Mouse (Mus musculus) midbrain, embryonic 14.5 days (tissue): ENCODE results near the gene Camta1. TPM values are rescaled to one million over a fixed set of nuclear protein-coding genes. Genes with fewer than 3 reads are reported as not detected.

Experiments
- ATAC-seq: fragments of 200-750 bp; cut with Nextera tagmentation; 2 replicates; pipeline ENCODE4 v1.8.0; 2017; ENCODE audit warnings: moderate number of reproducible peaks, moderate library complexity; ENCODE audit not compliant: low FRiP score, low TSS enrichment
- DNase-seq: peaks from one replicate; pipeline ENCODE4 v3.0.0-alpha.2; 2015
- H3K27ac ChIP-seq: fragments of 300-500 bp; sonication (generic); replicated peaks from 2 replicates; pipeline ENCODE4 v1.5.1; 2014; ENCODE audit warnings: mild to moderate bottlenecking, low read depth, low read length, moderate library complexity
- H3K27me3 ChIP-seq: fragments of 300-500 bp; sonication (generic); 2 replicates; pipeline ENCODE4 v1.6.1; 2014; ENCODE audit warnings: low read length, control low read depth, mixed read lengths; ENCODE audit not compliant: control insufficient read depth, insufficient read depth
- H3K36me3 ChIP-seq: fragments of 300-500 bp; sonication (generic); 2 replicates; pipeline ENCODE4 v1.6.1; 2014; ENCODE audit warnings: low read length, control low read depth; ENCODE audit not compliant: control insufficient read depth, insufficient read depth
- H3K4me1 ChIP-seq: fragments of 300-500 bp; sonication (generic); 2 replicates; pipeline ENCODE4 v1.6.1; 2014; ENCODE audit warnings: mild to moderate bottlenecking, antibody characterized with exemption, low read length, control low read depth; ENCODE audit not compliant: control insufficient read depth, insufficient read depth
- H3K4me2 ChIP-seq: fragments of 300-500 bp; sonication (generic); 2 replicates; pipeline ENCODE4 v1.6.1; 2014; ENCODE audit warnings: mild to moderate bottlenecking, low read length, moderate library complexity
- H3K4me3 ChIP-seq: fragments of 300-500 bp; sonication (generic); replicated peaks from 2 replicates; pipeline ENCODE4 v1.5.1; 2014; ENCODE audit warnings: low read depth, low read length
- H3K9ac ChIP-seq: fragments of 300-500 bp; sonication (generic); replicated peaks from 2 replicates; pipeline ENCODE4 v1.6.1; 2014; ENCODE audit warnings: mild to moderate bottlenecking, low read length, moderate library complexity
- H3K9me3 ChIP-seq: fragments of 300-500 bp; sonication (generic); 2 replicates; pipeline ENCODE4 v1.6.1; 2016; ENCODE audit warnings: low read length, control low read depth, mixed read lengths; ENCODE audit not compliant: control insufficient read depth
- WGBS: fragments of 180-500 bp; shearing (Covaris S2); extraction: QIAGEN DNeasy Blood & Tissue Kit; methylation state at CpG from one replicate; pipeline ENCODE4 v1.1.7; 2014; 5-methylcytosine and 5-hydroxymethylcytosine counted together
- polyA plus RNA-seq: library from polyadenylated mRNA; unstranded; fragments of >200 nt; fragmentation: Nextera tagmentation; extraction: Ambion mirVana; gene quantifications from 2 replicates; pipeline ENCODE4 v1.2.1, GENCODE M21; 2014

The Camta1 gene
- polyA plus RNA-seq, 1 experiment from 2014 or later: 157 TPM

DNA sequence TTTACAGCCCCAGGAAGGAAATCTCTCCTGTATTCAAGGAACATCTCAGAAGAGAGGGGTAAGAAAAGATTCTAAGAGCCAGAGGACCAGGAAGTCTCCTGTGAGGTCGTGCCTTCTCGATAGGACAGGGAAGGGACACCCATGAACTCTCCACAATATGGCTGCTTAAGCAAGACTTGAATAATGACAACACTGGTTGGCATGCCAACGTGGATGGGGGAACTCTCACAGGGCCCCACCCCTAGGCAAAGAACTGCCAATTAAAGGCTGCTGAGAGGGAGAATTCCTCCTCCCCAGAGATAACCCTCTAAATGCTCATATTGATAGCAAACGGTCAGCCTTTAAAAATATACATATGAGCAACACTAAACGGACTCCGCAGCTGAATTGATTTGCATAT is 39.1 kb upstream of the Camta1 start:
- 58% methylated on average over 6 of the region's 6 CpGs for WGBS
- Histone ChIP-seq H3K9ac (no peak overlapping the region), H3K4me1 (no peaks in the 10 kb centered on the region; the same call in 1 of the 2 replicates), H3K9me3 (no peaks in the 10 kb centered on the region), H3K4me3 (no peak overlapping the region), H3K27ac (no peak overlapping the region), H3K27me3 (no peaks in the 10 kb centered on the region), H3K4me2 (no peak overlapping the region), H3K36me3 (no peaks in the 10 kb centered on the region)
- ATAC-seq (no peak), DNase-seq (no peak)

DNA sequence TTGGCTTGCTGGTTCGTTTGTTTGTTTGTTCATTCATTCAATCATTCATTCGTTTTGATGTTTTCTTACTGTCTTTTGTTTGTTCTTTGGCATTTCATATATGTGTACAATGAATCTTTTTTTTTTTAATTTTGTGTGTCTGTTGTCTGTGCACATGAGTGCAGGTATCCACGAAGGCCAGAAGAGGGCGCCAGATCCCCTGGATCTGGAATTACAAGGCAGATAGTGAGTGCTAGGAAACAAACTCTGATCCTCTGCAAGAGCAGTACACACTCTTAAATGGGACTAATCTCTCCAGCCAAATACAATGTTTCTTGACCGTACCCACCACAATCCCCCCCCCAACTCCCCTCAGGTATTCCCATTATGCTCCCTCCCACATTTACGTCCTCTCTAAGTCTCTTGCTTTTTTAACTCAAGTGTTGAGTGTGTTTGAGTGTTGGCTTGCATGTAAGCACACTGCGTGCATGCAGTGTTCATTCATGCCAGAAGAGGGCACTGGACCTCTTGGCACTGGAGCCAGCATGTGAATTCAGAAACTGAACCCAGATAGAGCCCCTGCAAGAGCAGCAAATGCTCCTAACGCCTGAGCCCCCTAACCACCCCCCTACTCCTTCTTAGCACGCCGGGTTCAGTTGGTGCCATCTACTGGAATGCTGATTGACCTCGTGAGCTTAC is 38.2 kb upstream of the Camta1 start:
- 72% methylated on average over 11 of the region's 11 CpGs for WGBS
- ATAC-seq (no peak), DNase-seq (no peak)
- no peaks in the 10 kb centered on the region for H3K36me3 ChIP-seq
- H3K27ac ChIP-seq: no peak overlapping the region
- H3K4me1 ChIP-seq: no peaks in the 10 kb centered on the region; the same call in 1 of the 2 replicates
- no peak overlapping the region for H3K4me3 ChIP-seq
- H3K4me2 ChIP-seq: no peak overlapping the region
- H3K9ac ChIP-seq: no peak overlapping the region
- no peaks in the 10 kb centered on the region for H3K9me3 ChIP-seq
- no peaks in the 10 kb centered on the region for H3K27me3 ChIP-seq

- ATAC-seq: no peak
- H3K27ac ChIP-seq: no peak overlapping the region
Measured at GRCm38 (mm10) chr4:151898600-151899245, 37.0 kb upstream of the Camta1 start.

GRCm38 (mm10) chr4:151897069-151897617 is 35.5 kb upstream of the Camta1 start:
- H3K4me3 ChIP-seq: no peak overlapping the region
- WGBS: 68% methylated on average over 9 of the region's 9 CpGs
- DNase-seq (no peak), ATAC-seq (no peak)
- H3K27ac ChIP-seq: no peak overlapping the region
- no peak overlapping the region for H3K9ac ChIP-seq
- H3K27me3 ChIP-seq: no peaks in the 10 kb centered on the region
- H3K36me3 ChIP-seq: no peaks in the 10 kb centered on the region
- H3K4me1 ChIP-seq: no peaks in the 10 kb centered on the region; the same call in 1 of the 2 replicates
- H3K9me3 ChIP-seq: no peaks in the 10 kb centered on the region
- H3K4me2 ChIP-seq: no peak overlapping the region

More at GRCm38 (mm10) chr4:151898600-151899245, 37.0 kb upstream of the Camta1 start:
- Histone ChIP-seq H3K4me1 (no peaks in the 10 kb centered on the region; the same call in 1 of the 2 replicates), H3K36me3 (no peaks in the 10 kb centered on the region), H3K4me3 (no peak overlapping the region), H3K9me3 (no peaks in the 10 kb centered on the region), H3K9ac (no peak overlapping the region), H3K4me2 (no peak overlapping the region), H3K27me3 (no peaks in the 10 kb centered on the region)
- 53% methylated on average over 13 of the region's 13 CpGs for WGBS
- DNase-seq: no peak

GRCm38 (mm10) chr4:151895624-151896023 is 33.9 kb upstream of the Camta1 start:
- no peaks in the 10 kb centered on the region for H3K36me3 ChIP-seq
- no peak overlapping the region for H3K27ac ChIP-seq
- no peaks in the 10 kb centered on the region for H3K27me3 ChIP-seq
- no peak overlapping the region for H3K4me3 ChIP-seq
- ATAC-seq: no peak
- no peak for DNase-seq
- H3K4me2 ChIP-seq: no peak overlapping the region
- no peaks in the 10 kb centered on the region for H3K9me3 ChIP-seq
- no peaks in the 10 kb centered on the region; the same call in 1 of the 2 replicates for H3K4me1 ChIP-seq
- 88% methylated on average over 7 of the region's 7 CpGs for WGBS
- no peak overlapping the region for H3K9ac ChIP-seq

- DNase-seq: no peak
- WGBS: 94% methylated on average over 12 of the region's 12 CpGs
Measured at GRCm38 (mm10) chr4:151894926-151895325, 33.2 kb upstream of the Camta1 start.

GRCm38 (mm10) chr4:151893241-151893640 is 31.6 kb upstream of the Camta1 start:
- no peaks in the 10 kb centered on the region for H3K9me3 ChIP-seq
- no peak overlapping the region for H3K4me2 ChIP-seq
- no peaks in the 10 kb centered on the region for H3K27me3 ChIP-seq
- H3K4me1 ChIP-seq: no peaks in the 10 kb centered on the region
- H3K36me3 ChIP-seq: no peaks in the 10 kb centered on the region
- WGBS: 72% methylated on average over 6 of the region's 6 CpGs
- no peak overlapping the region for H3K9ac ChIP-seq
- DNase-seq: no peak
- no peak overlapping the region for H3K27ac ChIP-seq
- no peak for ATAC-seq
- H3K4me3 ChIP-seq: no peak overlapping the region

More at GRCm38 (mm10) chr4:151894926-151895325, 33.2 kb upstream of the Camta1 start:
- no peaks in the 10 kb centered on the region for H3K9me3 ChIP-seq
- no peaks in the 10 kb centered on the region; the same call in 1 of the 2 replicates for H3K4me1 ChIP-seq
- H3K27ac ChIP-seq: no peak overlapping the region
- no peaks in the 10 kb centered on the region for H3K27me3 ChIP-seq
- H3K4me3 ChIP-seq: no peak overlapping the region
- H3K9ac ChIP-seq: no peak overlapping the region
- no peak overlapping the region for H3K4me2 ChIP-seq
- no peaks in the 10 kb centered on the region for H3K36me3 ChIP-seq
- ATAC-seq: no peak

DNA sequence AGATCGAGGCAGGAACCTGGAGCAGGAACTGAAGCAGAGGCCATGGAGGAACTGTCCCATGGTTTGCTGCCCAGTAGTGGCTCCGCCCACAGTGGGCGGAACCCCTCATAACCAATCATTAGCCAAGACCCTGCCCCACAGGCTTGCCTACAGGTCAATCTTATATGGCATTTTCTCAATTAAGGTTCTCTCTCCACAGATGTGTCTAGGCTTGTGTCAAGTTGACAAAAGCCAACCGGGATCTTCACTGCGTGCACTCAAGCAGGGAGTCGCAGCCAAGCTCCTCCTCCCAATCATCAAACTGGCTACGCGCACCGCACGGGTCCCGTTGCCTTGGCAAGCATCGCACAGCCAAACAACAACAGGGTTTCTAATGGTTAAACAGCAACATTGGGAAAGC is 19.9 kb upstream of the Camta1 start:
- no peak overlapping the region for H3K9ac ChIP-seq
- no peaks in the 10 kb centered on the region for H3K9me3 ChIP-seq
- ATAC-seq: no peak
- 0 out of 2 replicates have a peak, but pooled peaks cover under 1% of the 10 kb centered on the region for H3K4me1 ChIP-seq
- H3K4me2 ChIP-seq: no peak overlapping the region
- WGBS: 93% methylated on average over 12 of the region's 12 CpGs
- H3K4me3 ChIP-seq: no peak overlapping the region
- no peak for DNase-seq
- no peaks in the 10 kb centered on the region for H3K36me3 ChIP-seq
- no peaks in the 10 kb centered on the region for H3K27me3 ChIP-seq
- H3K27ac ChIP-seq: no peak overlapping the region
